Mouse (Mus musculus) neural tube, embryonic 11.5 days (tissue): ENCODE measurements around the gene Wwp2. TPM values are rescaled to one million over a fixed set of nuclear protein-coding genes. Genes with fewer than 3 reads are reported as not detected.

Experiments
- ATAC-seq: fragments of 200-750 bp; cut with Nextera tagmentation; 2 replicates; pipeline ENCODE4 v1.8.0; 2017; ENCODE audit warnings: moderate number of reproducible peaks, mild to moderate bottlenecking, moderate TSS enrichment, moderate library complexity; ENCODE audit not compliant: insufficient read depth, low FRiP score, low TSS enrichment
- DNase-seq: peaks from one replicate; pipeline ENCODE4 v3.0.0-alpha.2; 2015; ENCODE audit warnings: low spot score
- H3K27ac ChIP-seq: fragments of 300-500 bp; sonication (generic); 2 replicates; pipeline ENCODE4 v1.5.1; 2014; ENCODE audit warnings: low read depth, mild to moderate bottlenecking, low read length
- H3K27me3 ChIP-seq: fragments of 300-500 bp; sonication (generic); 2 replicates; pipeline ENCODE4 v1.6.1; 2014; ENCODE audit warnings: mild to moderate bottlenecking, low read length, mixed read lengths; ENCODE audit not compliant: control insufficient read depth, insufficient read depth
- H3K36me3 ChIP-seq: fragments of 300-500 bp; sonication (generic); 2 replicates; pipeline ENCODE4 v1.6.1; 2014; ENCODE audit warnings: mild to moderate bottlenecking, low read length, moderate library complexity, mixed read lengths; ENCODE audit not compliant: control insufficient read depth, insufficient read depth
- H3K4me1 ChIP-seq: fragments of 300-500 bp; sonication (generic); 2 replicates; pipeline ENCODE4 v1.6.1; 2014; ENCODE audit warnings: low read length, mixed read lengths; ENCODE audit not compliant: control insufficient read depth, insufficient read depth
- H3K4me2 ChIP-seq: fragments of 300-500 bp; sonication (generic); 2 replicates; pipeline ENCODE4 v1.6.1; 2014; ENCODE audit warnings: low read depth, mild to moderate bottlenecking, moderate library complexity
- H3K4me3 ChIP-seq: fragments of 300-500 bp; sonication (generic); 2 replicates; pipeline ENCODE4 v1.5.1; 2014; ENCODE audit warnings: low read depth, low read length
- H3K9ac ChIP-seq: fragments of 300-500 bp; sonication (generic); 2 replicates; pipeline ENCODE4 v1.6.1; 2014; ENCODE audit warnings: mild to moderate bottlenecking, low read length
- H3K9me3 ChIP-seq: fragments of 300-500 bp; sonication (generic); 2 replicates; pipeline ENCODE4 v1.6.1; 2016; ENCODE audit warnings: low read length; ENCODE audit not compliant: control insufficient read depth
- WGBS: fragments of 180-500 bp; shearing (Covaris S2); extraction: QIAGEN DNeasy Blood & Tissue Kit; methylation state at CpG from one replicate; pipeline ENCODE4 v1.1.7; 2014; 5-methylcytosine and 5-hydroxymethylcytosine counted together
- polyA plus RNA-seq: library from polyadenylated mRNA; unstranded; fragments of >200 nt; fragmentation: Nextera tagmentation; extraction: Ambion mirVana; gene quantifications from 2 replicates; pipeline ENCODE4 v1.2.1, GENCODE M21; 2014

The Wwp2 gene
- 70.6 and 76.2 TPM in 2 replicates for polyA plus RNA-seq

DNA sequence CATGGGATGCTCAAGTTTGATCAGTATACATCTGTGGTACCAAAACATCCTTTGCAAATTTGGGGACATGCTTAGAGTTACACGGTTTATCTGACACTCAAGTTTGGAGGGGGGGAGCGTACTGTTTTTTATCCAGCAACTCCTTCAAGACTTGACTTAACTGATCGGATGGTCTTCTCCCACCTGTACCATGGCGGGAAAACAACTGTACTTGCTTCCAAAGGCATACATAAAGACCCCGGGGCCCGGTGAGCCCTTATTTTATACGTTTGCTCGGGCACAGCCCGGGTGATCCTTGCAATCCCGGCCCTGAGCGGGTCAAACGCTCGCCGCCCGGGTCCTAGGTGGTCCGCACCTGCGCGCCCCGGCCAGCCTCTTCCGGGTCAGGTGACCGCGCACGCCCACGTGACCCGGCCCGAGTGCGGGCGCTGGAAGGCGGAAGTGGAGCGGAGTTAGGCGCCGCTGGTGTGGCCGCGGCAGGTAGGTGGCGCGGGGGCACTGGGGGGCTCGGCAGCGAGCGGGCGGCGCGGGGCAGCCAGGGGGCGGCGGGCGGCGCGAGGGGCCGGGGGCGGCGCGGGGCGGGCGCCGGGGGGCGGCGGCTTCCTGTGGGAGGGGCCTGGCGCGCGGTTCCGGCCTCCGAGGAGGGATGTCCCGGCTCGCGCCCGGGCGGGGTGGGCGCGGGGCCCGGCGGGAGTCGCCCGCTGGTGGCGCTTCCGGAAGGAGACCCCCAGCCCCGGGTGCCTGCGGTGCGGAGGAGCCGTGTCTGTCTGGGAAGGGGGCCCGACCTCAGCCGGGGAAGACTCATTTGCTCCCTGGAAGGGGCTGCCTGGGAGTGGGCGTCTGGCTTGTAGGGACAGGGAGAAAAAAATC, at the start of gene Wwp2:
Wwp2 (plus strand) TSS at position 404 of the 870 bp plus-strand sequence.
- peak; percentile 92 for ATAC-seq
- Histone ChIP-seq H3K27me3 (no peaks in the 10 kb centered on the region), H3K4me3 (peak within 1 kb of the TSS; percentile 85), H3K9ac (peak within 1 kb of the TSS; percentile 82), H3K36me3 (no peaks in the 10 kb centered on the region), H3K4me2 (peak within 1 kb of the TSS; percentile 69), H3K27ac (peak within 1 kb of the TSS; percentile 84), H3K9me3 (no peaks in the 10 kb centered on the region), H3K4me1 (peaks cover 4% of the 10 kb centered on the region)
- under 1% methylated on average over 63 of the region's 81 CpGs for WGBS
- DNase-seq, result peak; percentile 85

DNA sequence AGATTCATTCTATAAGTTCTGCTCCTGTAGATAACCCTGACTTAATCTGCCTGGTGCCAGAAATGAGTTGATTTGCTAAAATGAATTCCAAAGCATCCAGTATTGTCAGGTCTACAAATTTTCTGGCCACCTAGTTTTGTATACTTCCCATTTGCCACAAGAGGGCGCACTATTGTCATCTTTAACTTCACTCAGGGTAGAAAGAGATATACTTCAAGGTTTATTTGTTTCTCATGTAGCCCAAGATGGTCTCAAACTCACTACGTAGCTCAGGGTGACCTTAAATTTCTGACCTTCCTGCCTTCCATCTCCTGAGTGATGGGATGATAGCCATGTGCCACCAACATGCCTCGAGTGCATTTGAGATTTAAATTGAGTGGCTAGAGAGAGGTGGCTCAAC, 49.5 kb upstream of the Wwp2 start:
- Histone ChIP-seq H3K4me3 (no peak overlapping the region), H3K9me3 (no peaks in the 10 kb centered on the region), H3K27me3 (no peaks in the 10 kb centered on the region), H3K9ac (no peak overlapping the region), H3K4me1 (no peaks in the 10 kb centered on the region), H3K4me2 (no peak overlapping the region), H3K36me3 (no peaks in the 10 kb centered on the region), H3K27ac (no peak overlapping the region)
- ATAC-seq, result no peak
- WGBS, result 33% methylated on average over 3 of the region's 3 CpGs
- DNase-seq, result peak; percentile 17

DNA sequence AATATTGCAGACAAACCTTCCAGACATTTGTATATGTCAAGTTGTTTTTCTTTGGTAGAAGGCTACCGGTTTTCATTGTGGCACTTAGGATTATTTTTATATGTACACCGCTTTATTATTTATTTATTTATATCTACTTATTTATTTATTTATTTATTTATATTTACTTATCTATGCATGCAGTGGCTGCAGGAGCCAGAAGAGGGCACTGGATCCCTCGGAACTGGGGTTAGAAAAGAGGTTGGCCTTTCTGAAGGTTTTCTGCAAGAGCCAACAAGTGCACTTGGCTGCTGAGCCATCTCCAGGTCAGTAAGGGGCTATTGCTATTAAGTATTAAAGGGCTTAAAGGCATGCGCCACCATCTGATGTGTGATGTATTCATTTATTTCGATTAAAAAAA, 48.3 kb upstream of the Wwp2 start:
- Histone ChIP-seq H3K9ac (no peak overlapping the region), H3K36me3 (no peaks in the 10 kb centered on the region), H3K4me3 (no peak overlapping the region), H3K27me3 (no peaks in the 10 kb centered on the region), H3K4me1 (no peaks in the 10 kb centered on the region), H3K9me3 (no peaks in the 10 kb centered on the region), H3K27ac (no peak overlapping the region), H3K4me2 (no peak overlapping the region)
- ATAC-seq, result no peak
- peak; percentile 43 for DNase-seq
- WGBS, result 67% methylated on average over 5 of the region's 5 CpGs

DNA sequence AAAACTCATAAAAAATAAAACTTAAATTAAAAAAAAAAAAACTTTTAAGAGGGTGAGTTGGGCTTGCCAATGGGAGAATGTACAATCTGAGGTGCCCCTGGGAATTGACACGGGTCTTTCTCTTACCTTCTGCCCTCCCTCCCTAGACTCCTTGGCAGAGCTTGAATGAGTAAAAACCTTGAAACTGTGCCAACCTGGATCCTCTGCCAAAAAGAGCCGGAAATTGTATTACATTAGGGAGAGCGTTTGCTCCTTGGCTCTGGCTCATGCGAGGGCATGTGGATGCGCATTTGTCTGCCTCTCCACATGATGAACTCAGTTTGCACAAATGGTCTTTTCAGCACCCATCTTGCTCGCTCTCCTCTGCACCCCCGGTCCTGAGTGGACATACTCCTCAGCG, 46.6 kb upstream of the Wwp2 start:
- H3K9ac ChIP-seq, result no peak overlapping the region
- no peaks in the 10 kb centered on the region for H3K27me3 ChIP-seq
- no peaks in the 10 kb centered on the region for H3K9me3 ChIP-seq
- H3K4me1 ChIP-seq, result no peaks in the 10 kb centered on the region
- no peak overlapping the region for H3K4me2 ChIP-seq
- DNase-seq (no peak), ATAC-seq (no peak)
- 89% methylated on average over 8 of the region's 8 CpGs for WGBS
- H3K36me3 ChIP-seq, result no peaks in the 10 kb centered on the region
- no peak overlapping the region for H3K27ac ChIP-seq
- no peak overlapping the region for H3K4me3 ChIP-seq

DNA sequence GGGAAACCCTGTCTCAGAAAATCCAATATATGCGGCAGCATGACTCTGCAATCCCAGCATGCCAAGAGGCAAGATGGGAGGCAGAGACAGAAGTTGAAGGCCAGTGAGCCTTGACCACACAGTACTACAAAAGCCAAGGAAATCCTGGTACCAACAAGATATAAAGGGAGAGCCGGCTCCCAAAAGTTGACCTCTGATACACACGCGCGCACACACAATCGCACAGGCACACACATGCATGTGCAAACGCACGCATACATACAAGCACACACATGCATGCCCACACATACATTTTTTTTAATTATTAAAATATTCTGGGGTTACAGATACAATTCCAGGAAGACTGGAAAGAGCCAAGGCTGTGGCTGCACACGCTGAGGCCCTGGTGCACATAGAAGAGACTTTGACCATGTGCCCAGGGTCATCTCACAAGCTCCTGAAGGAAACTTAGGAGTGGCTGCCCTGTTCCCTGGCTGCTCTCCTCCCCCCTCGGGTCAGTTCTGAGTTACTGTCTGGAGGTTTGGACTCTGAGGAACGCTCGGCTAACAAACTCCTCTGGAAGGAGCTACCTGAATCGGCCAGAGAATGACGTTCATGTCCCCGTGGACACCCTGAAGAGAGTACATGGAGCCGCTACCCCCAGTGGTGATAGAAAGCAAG, 45.6 kb upstream of the Wwp2 start:
- Histone ChIP-seq H3K4me2 (no peak overlapping the region), H3K36me3 (no peaks in the 10 kb centered on the region), H3K27me3 (no peaks in the 10 kb centered on the region), H3K4me1 (no peaks in the 10 kb centered on the region), H3K4me3 (no peak overlapping the region), H3K27ac (no peak overlapping the region), H3K9ac (no peak overlapping the region), H3K9me3 (no peaks in the 10 kb centered on the region)
- no peak for ATAC-seq
- WGBS, result 89% methylated on average over 16 of the region's 16 CpGs
- no peak for DNase-seq

DNA sequence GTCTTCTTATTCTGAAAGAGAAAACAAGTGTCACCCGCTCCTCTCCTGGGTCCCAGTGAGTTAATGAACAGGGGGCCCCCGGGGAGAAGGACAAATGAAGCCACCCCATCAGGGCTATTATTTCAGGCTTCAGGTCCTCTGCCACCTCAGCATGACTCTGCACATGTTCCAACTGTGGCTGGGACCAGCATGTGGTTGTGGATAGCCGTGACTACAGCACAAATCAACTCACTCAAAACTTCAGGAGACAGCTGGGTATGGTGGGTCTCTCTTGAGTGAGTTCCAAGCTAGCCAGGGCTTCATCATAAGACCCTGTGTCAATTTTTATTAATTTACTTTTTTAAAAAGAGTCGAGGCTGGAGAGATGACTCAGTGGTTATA, 45.0 kb upstream of the Wwp2 start:
- no peaks in the 10 kb centered on the region for H3K4me1 ChIP-seq
- no peaks in the 10 kb centered on the region for H3K36me3 ChIP-seq
- ATAC-seq (no peak), DNase-seq (no peak)
- no peaks in the 10 kb centered on the region for H3K27me3 ChIP-seq
- H3K27ac ChIP-seq, result no peak overlapping the region
- WGBS, result 72% methylated on average over 4 of the region's 4 CpGs
- no peak overlapping the region for H3K4me2 ChIP-seq
- no peak overlapping the region for H3K4me3 ChIP-seq
- H3K9ac ChIP-seq, result no peak overlapping the region
- H3K9me3 ChIP-seq, result no peaks in the 10 kb centered on the region

DNA sequence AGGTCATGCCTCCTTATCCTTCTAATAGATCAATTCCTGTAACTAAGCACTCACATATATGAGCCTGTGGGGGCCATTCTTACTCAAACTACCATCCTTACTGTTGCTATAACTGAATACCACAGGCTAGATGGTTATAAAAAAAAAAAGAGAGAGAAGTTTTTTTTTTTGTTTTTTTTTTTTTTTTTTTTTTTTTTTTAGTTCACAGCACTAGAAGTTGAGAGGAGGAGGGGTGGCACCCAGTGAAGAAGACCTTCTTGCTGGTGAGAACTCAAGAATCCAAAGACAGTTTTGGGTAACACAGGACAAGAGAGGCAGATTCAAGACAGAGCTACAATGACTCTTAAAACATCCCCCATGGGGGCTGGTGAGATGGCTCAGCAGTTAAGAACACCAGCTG, 40.8 kb upstream of the Wwp2 start:
- H3K4me3 ChIP-seq, result no peak overlapping the region
- no peaks in the 10 kb centered on the region for H3K4me1 ChIP-seq
- no peak overlapping the region for H3K4me2 ChIP-seq
- no peaks in the 10 kb centered on the region for H3K9me3 ChIP-seq
- no peak overlapping the region for H3K27ac ChIP-seq
- DNase-seq (no peak), ATAC-seq (no peak)
- no peak overlapping the region for H3K9ac ChIP-seq
- no peaks in the 10 kb centered on the region for H3K36me3 ChIP-seq
- no peaks in the 10 kb centered on the region for H3K27me3 ChIP-seq

DNA sequence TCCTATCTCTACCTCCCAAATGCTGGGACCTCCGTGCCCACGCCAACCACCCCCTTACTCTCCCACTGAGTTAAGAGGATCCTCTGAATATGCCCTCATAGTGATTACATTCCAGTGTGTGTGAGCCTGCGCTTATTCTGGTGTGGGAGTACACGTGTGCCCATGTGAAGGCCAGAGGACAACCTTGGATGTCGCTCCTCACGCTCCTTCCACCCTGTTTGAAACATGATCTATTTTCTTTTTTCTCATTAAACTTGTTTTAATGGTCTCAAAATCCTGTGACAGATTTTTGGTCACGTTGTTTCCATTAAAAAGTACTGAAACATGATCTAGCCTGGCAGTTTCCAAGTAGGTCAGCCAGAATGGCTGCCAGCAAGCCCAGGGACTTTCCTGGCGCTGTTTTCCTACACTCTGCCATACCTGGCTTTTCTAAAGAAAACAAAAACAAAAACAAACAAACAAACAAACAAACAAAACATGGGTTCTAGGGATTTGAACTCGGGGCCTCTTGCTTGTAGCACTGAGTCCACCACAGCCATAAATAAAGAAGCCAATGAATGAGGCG, 40.0 kb upstream of the Wwp2 start:
- H3K36me3 ChIP-seq, result no peaks in the 10 kb centered on the region
- no peak for DNase-seq
- no peak overlapping the region for H3K27ac ChIP-seq
- no peaks in the 10 kb centered on the region for H3K9me3 ChIP-seq
- H3K4me1 ChIP-seq, result no peaks in the 10 kb centered on the region
- 87% methylated on average over 10 of the region's 10 CpGs for WGBS
- H3K4me2 ChIP-seq, result no peak overlapping the region
- no peak overlapping the region for H3K9ac ChIP-seq
- no peak overlapping the region for H3K4me3 ChIP-seq
- ATAC-seq, result no peak
- no peaks in the 10 kb centered on the region for H3K27me3 ChIP-seq
